Mouse (Mus musculus): ENCODE data around the gene Gabrg3. TPM values are rescaled to one million over a fixed set of nuclear protein-coding genes. Genes with fewer than 3 reads are reported as not detected.
A peak's percentile ranks its signal among the peaks of the same experiment; 100 is the strongest.

The Gabrg3 gene
- total RNA-seq, 1 experiment: 0.27 TPM

- Histone ChIP-seq H3K27ac (ENCODE audit: insufficient read depth, low read depth, low read length, poor library complexity, severe bottlenecking) (no peak overlapping the region), H3K9ac (ENCODE audit: insufficient read depth, low read depth, low read length, poor library complexity, severe bottlenecking) (no peak overlapping the region), H3K4me1 (ENCODE audit: control insufficient read depth in 2 of 2, insufficient read depth in 2 of 2, low read length in 2 of 2, poor library complexity in 1 of 2) (peaks cover 3 to 9% of the 10 kb centered on the region in 2 experiments; a peak in 3 of 4 replicates), H3K9me3 (ENCODE audit: control insufficient read depth, insufficient read depth, low read depth, low read length) (no peaks in the 10 kb centered on the region), H3K4me3 (ENCODE audit: insufficient read depth in 1 of 2, low read depth in 1 of 2, low read length in 2 of 2, poor library complexity in 1 of 2, severe bottlenecking in 1 of 2) (no peak overlapping the region), H3K36me3 (ENCODE audit: control insufficient read depth, insufficient read depth, low read length, poor library complexity, severe bottlenecking) (no peaks in the 10 kb centered on the region)
- TF ChIP-seq MAFK (IDR thresholded peaks at IDR 0.05; ENCODE audit: insufficient read depth, low read depth, low read length): no peak
- TF ChIP-seq ZC3H11A (IDR thresholded peaks at IDR 0.05; ENCODE audit: borderline replicate concordance, low read depth, low read length): no peak
- no peak for TF ChIP-seq HCFC1 (IDR thresholded peaks at IDR 0.05; ENCODE audit: borderline replicate concordance, insufficient read depth, low read length)
- TF ChIP-seq ZNF384 (IDR thresholded peaks at IDR 0.05; ENCODE audit: low read depth, low read length): no peak
- in situ Hi-C loops (cut with MboI; ENCODE audit: low sequenced_read_pairs in 2 of 2, unreplicated experiment in 2 of 2): no loop called here
- DNase-seq (ENCODE audit: low read depth, low spot score): peak; percentile 30
These were observed 304.9 kb downstream of the Gabrg3 start for GRCm38 (mm10) chr7:57082071-57082470.

- no peaks in the 10 kb centered on the region for H3K36me3 ChIP-seq (ENCODE audit: control insufficient read depth, insufficient read depth, low read length, poor library complexity, severe bottlenecking)
These were observed 315.4 kb downstream of the Gabrg3 start for GRCm38 (mm10) chr7:57071435-57072160.

GRCm38 (mm10) chr7:57065398-57065797, 321.6 kb downstream of the Gabrg3 start:
- H3K4me1 ChIP-seq (ENCODE audit: control insufficient read depth in 2 of 2, insufficient read depth in 2 of 2, low read length in 2 of 2, poor library complexity in 1 of 2): no peaks in the 10 kb centered on the region

More at GRCm38 (mm10) chr7:57071435-57072160, 315.4 kb downstream of the Gabrg3 start:
- Histone ChIP-seq H3K9ac (ENCODE audit: insufficient read depth, low read depth, low read length, poor library complexity, severe bottlenecking) (no peak overlapping the region), H3K4me1 (ENCODE audit: control insufficient read depth in 2 of 2, insufficient read depth in 2 of 2, low read length in 2 of 2, poor library complexity in 1 of 2) (no peaks in the 10 kb centered on the region), H3K27ac (ENCODE audit: insufficient read depth, low read depth, low read length, poor library complexity, severe bottlenecking) (no peak overlapping the region), H3K4me3 (ENCODE audit: insufficient read depth in 1 of 2, low read depth in 1 of 2, low read length in 2 of 2, poor library complexity in 1 of 2, severe bottlenecking in 1 of 2) (no peak overlapping the region), H3K9me3 (ENCODE audit: control insufficient read depth, insufficient read depth, low read depth, low read length) (no peaks in the 10 kb centered on the region)
- no peak for DNase-seq (ENCODE audit: low read depth, low spot score)
- in situ Hi-C loops (cut with MboI; ENCODE audit: low sequenced_read_pairs in 2 of 2, unreplicated experiment in 2 of 2): no loop called here
- TF ChIP-seq ZNF384 (IDR thresholded peaks at IDR 0.05; ENCODE audit: low read depth, low read length) (no peak), MAFK (IDR thresholded peaks at IDR 0.05; ENCODE audit: insufficient read depth, low read depth, low read length) (no peak), ZC3H11A (IDR thresholded peaks at IDR 0.05; ENCODE audit: borderline replicate concordance, low read depth, low read length) (no peak), HCFC1 (IDR thresholded peaks at IDR 0.05; ENCODE audit: borderline replicate concordance, insufficient read depth, low read length) (no peak)

GRCm38 (mm10) chr7:57050906-57051635, 335.9 kb downstream of the Gabrg3 start:
- TF ChIP-seq ZC3H11A (IDR thresholded peaks at IDR 0.05; ENCODE audit: borderline replicate concordance, low read depth, low read length): no peak
- no peak for TF ChIP-seq HCFC1 (IDR thresholded peaks at IDR 0.05; ENCODE audit: borderline replicate concordance, insufficient read depth, low read length)
- TF ChIP-seq CHD2 (IDR thresholded peaks at IDR 0.05; ENCODE audit: low read depth, low read length): no peak
- TF ChIP-seq ZNF384 (IDR thresholded peaks at IDR 0.05; ENCODE audit: low read depth, low read length): no peak
- TF ChIP-seq MAFK (IDR thresholded peaks at IDR 0.05; ENCODE audit: insufficient read depth, low read depth, low read length): no peak
- H3K4me3 ChIP-seq (ENCODE audit: insufficient read depth in 1 of 2, low read depth in 1 of 2, low read length in 2 of 2, poor library complexity in 1 of 2, severe bottlenecking in 1 of 2): no peak overlapping the region
- no peak overlapping the region for H3K27ac ChIP-seq (ENCODE audit: insufficient read depth, low read depth, low read length, poor library complexity, severe bottlenecking)
- H3K4me1 ChIP-seq (ENCODE audit: control insufficient read depth in 2 of 2, insufficient read depth in 2 of 2, low read length in 2 of 2, poor library complexity in 1 of 2): no peaks in the 10 kb centered on the region
- H3K9me3 ChIP-seq (ENCODE audit: control insufficient read depth, insufficient read depth, low read depth, low read length): no peaks in the 10 kb centered on the region
- H3K9ac ChIP-seq (ENCODE audit: insufficient read depth, low read depth, low read length, poor library complexity, severe bottlenecking): no peak overlapping the region
- H3K36me3 ChIP-seq (ENCODE audit: control insufficient read depth, insufficient read depth, low read length, poor library complexity, severe bottlenecking): no peaks in the 10 kb centered on the region
- DNase-seq (ENCODE audit: low read depth, low spot score): no peak
- in situ Hi-C loops (cut with MboI; ENCODE audit: low sequenced_read_pairs in 2 of 2, unreplicated experiment in 2 of 2): no loop called here

More at GRCm38 (mm10) chr7:57065398-57065797, 321.6 kb downstream of the Gabrg3 start:
- TF ChIP-seq HCFC1 (IDR thresholded peaks at IDR 0.05; ENCODE audit: borderline replicate concordance, insufficient read depth, low read length): no peak
- TF ChIP-seq CHD2 (IDR thresholded peaks at IDR 0.05; ENCODE audit: low read depth, low read length): no peak
- no peak for TF ChIP-seq ZNF384 (IDR thresholded peaks at IDR 0.05; ENCODE audit: low read depth, low read length)
- TF ChIP-seq MAFK (IDR thresholded peaks at IDR 0.05; ENCODE audit: insufficient read depth, low read depth, low read length): no peak
- TF ChIP-seq ZC3H11A (IDR thresholded peaks at IDR 0.05; ENCODE audit: borderline replicate concordance, low read depth, low read length): no peak
- no peaks in the 10 kb centered on the region for H3K36me3 ChIP-seq (ENCODE audit: control insufficient read depth, insufficient read depth, low read length, poor library complexity, severe bottlenecking)
- no peaks in the 10 kb centered on the region for H3K9me3 ChIP-seq (ENCODE audit: control insufficient read depth, insufficient read depth, low read depth, low read length)
- no peak overlapping the region for H3K4me3 ChIP-seq (ENCODE audit: insufficient read depth in 1 of 2, low read depth in 1 of 2, low read length in 2 of 2, poor library complexity in 1 of 2, severe bottlenecking in 1 of 2)
- DNase-seq (ENCODE audit: low read depth, low spot score): no peak
- H3K9ac ChIP-seq (ENCODE audit: insufficient read depth, low read depth, low read length, poor library complexity, severe bottlenecking): no peak overlapping the region
- in situ Hi-C loops (cut with MboI; ENCODE audit: low sequenced_read_pairs in 2 of 2, unreplicated experiment in 2 of 2): no loop called here
- no peak overlapping the region for H3K27ac ChIP-seq (ENCODE audit: insufficient read depth, low read depth, low read length, poor library complexity, severe bottlenecking)

Data from ES-E14 (cell line).